Mouse (Mus musculus) forebrain, embryonic 10.5 days (tissue): ENCODE results near the gene Insl3. TPM values are rescaled to one million over a fixed set of nuclear protein-coding genes. Genes with fewer than 3 reads are reported as not detected.
"Not testable (repeated sequence)": the region's sequence is repeated elsewhere in the genome, so short reads cannot be mapped to it uniquely, and the experiment has no call there.

ENCODE experiments used
- DNase-seq: peaks from one replicate; pipeline ENCODE4 v3.0.0-alpha.2; 2017; ENCODE audit warnings: low spot score; ENCODE audit errors: extremely low spot score
- H3K27ac ChIP-seq: fragments of 300-500 bp; sonication (generic); 2 replicates; pipeline ENCODE4 v1.5.1; 2016; ENCODE audit warnings: mild to moderate bottlenecking
- H3K27me3 ChIP-seq: fragments of 300-500 bp; sonication (generic); 2 replicates; pipeline ENCODE4 v1.6.1; 2016; ENCODE audit warnings: mild to moderate bottlenecking; ENCODE audit not compliant: poor library complexity, severe bottlenecking
- H3K36me3 ChIP-seq: fragments of 300-500 bp; sonication (generic); replicated peaks from 2 replicates; pipeline ENCODE4 v1.6.1; 2016; ENCODE audit warnings: mild to moderate bottlenecking, moderate library complexity
- H3K4me1 ChIP-seq: fragments of 300-500 bp; sonication (generic); 2 replicates; pipeline ENCODE4 v1.6.1; 2016
- H3K4me3 ChIP-seq: fragments of 300-500 bp; sonication (generic); 2 replicates; pipeline ENCODE4 v1.5.1; 2016; ENCODE audit warnings: mild to moderate bottlenecking, moderate library complexity
- H3K9me3 ChIP-seq: fragments of 300-500 bp; sonication (generic); 2 replicates; pipeline ENCODE4 v1.6.1; 2016; ENCODE audit warnings: mild to moderate bottlenecking, moderate library complexity
- WGBS: fragments of 180-500 bp; shearing (Covaris S2); methylation state at CpG from one replicate; pipeline ENCODE4 v1.1.7; 2016; 5-methylcytosine and 5-hydroxymethylcytosine counted together
- polyA plus RNA-seq: library from polyadenylated mRNA; unstranded; fragments of >200 nt; fragmentation: Nextera tagmentation; extraction: Ambion mirVana; gene quantifications from 2 replicates; pipeline ENCODE4 v1.2.1, GENCODE M21; 2016

Gene Insl3
- polyA plus RNA-seq, 1 experiment from 2014 or later: 0.26 TPM

DNA sequence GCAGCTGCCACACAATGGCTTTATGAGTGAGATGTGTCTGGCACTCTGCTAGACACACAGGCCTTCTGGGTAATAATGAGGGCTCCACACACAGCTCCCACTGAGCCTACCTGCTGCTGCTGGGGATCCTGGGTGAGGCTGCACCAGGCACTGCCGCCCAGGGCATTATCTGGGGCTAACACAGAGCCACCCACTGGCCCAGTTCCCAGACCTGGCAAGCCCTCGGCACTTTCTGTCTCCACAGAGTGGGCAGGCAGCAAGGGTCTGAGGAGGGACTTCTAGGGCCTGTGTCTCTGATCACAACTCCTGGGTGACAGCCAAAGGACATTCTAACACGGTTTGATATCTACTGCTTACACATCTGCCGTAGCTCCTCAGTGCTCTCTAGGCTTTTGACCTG lies 30.2 kb downstream of the Insl3 start:
- Histone ChIP-seq H3K4me3 (no peak overlapping the region), H3K9me3 (no peaks in the 10 kb centered on the region), H3K36me3 (peaks cover 4% of the 10 kb centered on the region; the same call in 1 of the 2 replicates), H3K4me1 (peaks cover 43% of the 10 kb centered on the region), H3K27ac (peak overlapping the region; percentile 78), H3K27me3 (peaks cover 23% of the 10 kb centered on the region)
- 72% methylated on average over 4 of the region's 4 CpGs for WGBS
- no peak for DNase-seq

- H3K27me3 ChIP-seq: peaks cover 31% of the 10 kb centered on the region
- peaks cover 51% of the 10 kb centered on the region for H3K4me1 ChIP-seq
- peaks cover 4% of the 10 kb centered on the region; the same call in 1 of the 2 replicates for H3K36me3 ChIP-seq
- no peaks in the 10 kb centered on the region for H3K9me3 ChIP-seq
- H3K4me3 ChIP-seq: peak overlapping the region; percentile 23; the same call in 1 of the 2 replicates
- H3K27ac ChIP-seq: peak overlapping the region; percentile 78
- peak; percentile 82 for DNase-seq
- 35% methylated on average over 7 of the region's 7 CpGs for WGBS
Measured at GRCm38 (mm10) chr8:71719928-71720457, 31.0 kb downstream of the Insl3 start.

DNA sequence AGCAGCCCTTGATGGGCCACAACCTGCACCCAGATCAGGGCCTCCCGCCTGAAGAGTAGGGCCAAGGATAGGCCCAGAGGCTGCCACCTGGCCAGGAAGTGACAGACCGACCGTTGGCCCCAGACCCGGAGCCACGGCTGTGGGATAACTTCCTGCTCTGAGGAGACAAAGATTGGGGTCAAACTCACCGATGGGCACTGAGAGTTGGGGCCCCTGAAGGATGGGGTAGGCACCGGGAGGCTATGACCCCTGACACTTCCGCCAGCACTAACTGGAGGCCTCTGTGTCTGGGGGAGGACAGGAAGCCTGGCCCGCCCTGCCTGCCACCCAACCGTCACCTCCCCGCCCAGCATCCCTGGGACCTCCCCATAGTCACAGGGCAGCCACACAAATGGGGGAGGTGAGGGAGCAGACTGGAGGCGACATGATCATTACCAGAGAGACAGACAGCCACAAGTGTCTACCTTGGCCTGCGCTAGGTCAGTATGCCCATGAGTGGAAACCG lies 34.1 kb downstream of the Insl3 start:
- no peaks in the 10 kb centered on the region for H3K9me3 ChIP-seq
- no peak overlapping the region for H3K27ac ChIP-seq
- DNase-seq: no peak
- H3K36me3 ChIP-seq: no peaks in the 10 kb centered on the region
- H3K4me3 ChIP-seq: no peak overlapping the region
- H3K4me1 ChIP-seq: peaks cover 59% of the 10 kb centered on the region
- 71% methylated on average over 14 of the region's 14 CpGs for WGBS
- peaks cover 61% of the 10 kb centered on the region for H3K27me3 ChIP-seq

- no peak overlapping the region for H3K27ac ChIP-seq
- peak overlapping the region; percentile 86; the same call in 1 of the 2 replicates for H3K4me3 ChIP-seq
- H3K9me3 ChIP-seq: no peaks in the 10 kb centered on the region
- peaks cover 74% of the 10 kb centered on the region for H3K27me3 ChIP-seq
- DNase-seq: no peak
- 80% methylated on average over 4 of the region's 4 CpGs for WGBS
- no peaks in the 10 kb centered on the region for H3K36me3 ChIP-seq
- H3K4me1 ChIP-seq: peaks cover 59% of the 10 kb centered on the region
Measured at GRCm38 (mm10) chr8:71724389-71724788, 35.4 kb downstream of the Insl3 start.

DNA sequence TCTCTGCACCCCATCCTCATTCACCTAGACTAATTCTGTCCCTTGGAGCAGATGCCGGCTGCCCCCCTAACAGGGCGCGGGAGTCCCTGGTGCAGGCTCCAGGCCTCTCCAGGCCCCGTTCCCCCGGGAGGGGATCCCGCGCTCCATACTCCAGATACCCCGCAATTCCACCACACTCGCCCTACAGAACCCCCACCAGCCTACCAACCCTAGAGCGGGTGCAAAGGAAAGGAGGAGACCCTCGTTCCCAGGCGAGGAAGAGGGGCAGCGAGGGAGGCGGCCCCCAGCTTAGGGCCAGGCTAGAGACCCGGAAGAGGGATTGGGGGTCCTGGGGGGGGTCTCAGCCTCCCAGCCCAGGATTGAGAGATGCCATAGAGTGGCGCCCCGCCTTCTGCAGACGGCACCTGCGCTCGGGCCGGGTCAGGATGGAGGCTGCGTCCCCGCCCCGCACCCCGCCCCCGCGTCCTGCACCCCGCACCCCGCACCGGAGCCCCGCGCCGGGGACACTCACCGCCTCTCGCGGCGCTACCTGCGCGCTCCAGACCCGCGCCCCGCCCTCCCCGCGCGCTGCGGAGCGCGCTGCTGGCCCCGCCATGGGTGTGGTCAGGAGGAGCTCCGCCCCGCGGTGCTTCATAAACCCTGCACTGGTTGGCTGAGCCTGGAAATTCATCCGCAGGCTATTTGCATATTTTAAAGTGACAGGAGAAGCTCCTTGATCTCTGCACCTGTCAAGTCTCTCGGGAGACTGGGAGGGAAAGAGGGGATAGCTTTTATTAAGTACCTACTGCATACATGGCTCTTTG lies 36.3 kb downstream of the Insl3 start, which contains the start of gene Fcho1:
Gene Fcho1, minus strand, starts transcription at position 595 of the 803 bp plus-strand sequence.
- peaks cover 79% of the 10 kb centered on the region for H3K27me3 ChIP-seq
- under 1% methylated on average over 54 of the region's 54 CpGs for WGBS

GRCm38 (mm10) chr8:71728240-71728785 lies 39.3 kb downstream of the Insl3 start:
- Histone ChIP-seq H3K4me1 (peaks cover 40% of the 10 kb centered on the region), H3K9me3 (no peaks in the 10 kb centered on the region), H3K36me3 (no peaks in the 10 kb centered on the region), H3K4me3 (peak overlapping the region; percentile 49), H3K27me3 (peaks cover 74% of the 10 kb centered on the region), H3K27ac (peak overlapping the region; percentile 64)
- 8% methylated on average over 20 of the region's 21 CpGs for WGBS
- peak; percentile 52 for DNase-seq

More for the DNA sequence above, 36.3 kb downstream of the Insl3 start, which contains the start of gene Fcho1:
- peak within 1 kb of the TSS; percentile 86 for H3K4me3 ChIP-seq
- no peaks in the 10 kb centered on the region for H3K9me3 ChIP-seq
- peaks cover 51% of the 10 kb centered on the region for H3K4me1 ChIP-seq
- H3K27ac ChIP-seq: peak within 1 kb of the TSS; percentile 86
- peak; percentile 76 for DNase-seq
- no peaks in the 10 kb centered on the region for H3K36me3 ChIP-seq

GRCm38 (mm10) chr8:71728826-71729620 lies 40.0 kb downstream of the Insl3 start:
- Histone ChIP-seq H3K4me3 (peak overlapping the region; percentile 49), H3K27ac (peak overlapping the region; percentile 64), H3K36me3 (no peaks in the 10 kb centered on the region), H3K27me3 (peaks cover 67% of the 10 kb centered on the region), H3K4me1 (peaks cover 40% of the 10 kb centered on the region), H3K9me3 (no peaks in the 10 kb centered on the region)
- 4% methylated on average over 16 of the region's 16 CpGs for WGBS
- DNase-seq: no peak

GRCm38 (mm10) chr8:71731652-71732230 lies 42.7 kb downstream of the Insl3 start:
- Histone ChIP-seq H3K9me3 (no peaks in the 10 kb centered on the region), H3K27ac (no peak overlapping the region), H3K27me3 (peaks cover 41% of the 10 kb centered on the region), H3K36me3 (no peaks in the 10 kb centered on the region), H3K4me1 (peaks cover 24% of the 10 kb centered on the region), H3K4me3 (no peak overlapping the region)
- 47% methylated on average over 3 of the region's 3 CpGs for WGBS
- no peak for DNase-seq

DNA sequence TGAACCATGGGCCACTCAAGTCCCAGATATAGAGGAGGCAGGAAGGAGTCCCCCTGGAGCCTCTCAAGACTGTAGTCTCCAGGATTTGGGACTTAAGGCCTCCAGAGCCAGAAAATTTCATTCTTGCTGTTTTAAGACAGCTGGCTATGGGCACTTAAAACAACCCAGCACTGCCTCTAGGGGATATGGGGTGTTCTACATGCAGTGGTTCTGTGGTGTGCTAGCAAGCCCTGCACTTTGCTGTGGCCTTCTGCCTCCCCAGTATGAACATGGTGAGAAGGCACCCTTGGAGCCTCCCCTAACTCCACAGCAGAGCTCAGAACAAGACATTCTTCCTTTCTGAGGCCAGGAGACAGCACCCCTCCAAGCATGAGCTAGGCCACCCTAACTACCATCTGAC lies 49.3 kb downstream of the Insl3 start:
- Histone ChIP-seq H3K27me3 (peaks cover 18% of the 10 kb centered on the region), H3K4me1 (peaks cover 13% of the 10 kb centered on the region)
- H3K36me3 ChIP-seq, H3K4me3 ChIP-seq, H3K27ac ChIP-seq, H3K9me3 ChIP-seq, DNase-seq: not testable (repeated sequence)

Other genes starting within 250 kb of the Insl3 start
- gene Abhd8, start 225.6 kb upstream of the Insl3 start, polyA plus RNA-seq: 67.6 and 68.2 TPM in 2 replicates
- gene Mrpl34, start 224.3 kb upstream of the Insl3 start, polyA plus RNA-seq: 218 and 226 TPM in 2 replicates
- 116 and 122 TPM in 2 replicates for gene Dda1, start 220.0 kb upstream of the Insl3 start, polyA plus RNA-seq
- 1.8 TPM in 2 replicates for gene Ano8, start 203.3 kb upstream of the Insl3 start, polyA plus RNA-seq
- 21.3 and 22.3 TPM in 2 replicates for gene Gtpbp3, start 201.1 kb upstream of the Insl3 start, polyA plus RNA-seq
- 43.3 and 47.5 TPM in 2 replicates for gene Plvap, start 177.5 kb upstream of the Insl3 start, polyA plus RNA-seq
- gene Ccdc194, start 163.5 kb upstream of the Insl3 start, polyA plus RNA-seq: 0.47 TPM in 1 of 2 replicates, not detected in the other
- 6.7 and 7.4 TPM in 2 replicates for gene Bst2, start 151.8 kb upstream of the Insl3 start, polyA plus RNA-seq
- gene Mvb12a, start 146.3 kb upstream of the Insl3 start, polyA plus RNA-seq: 65.9 and 66.0 TPM in 2 replicates
- 0.17 and 0.28 TPM in 2 replicates for gene Tmem221, start 130.3 kb upstream of the Insl3 start, polyA plus RNA-seq
- gene Nxnl1, start 122.6 kb upstream of the Insl3 start, polyA plus RNA-seq: 0.09 TPM in 1 of 2 replicates, not detected in the other
- 20.2 and 21.9 TPM in 2 replicates for gene Slc27a1, start 120.3 kb upstream of the Insl3 start, polyA plus RNA-seq
- gene Pgls, start 97.0 kb upstream of the Insl3 start, polyA plus RNA-seq: 262 and 266 TPM in 2 replicates
- 4.1 and 5.1 TPM in 2 replicates for gene Fam129c, start 91.6 kb upstream of the Insl3 start, polyA plus RNA-seq
- gene Colgalt1, start 78.2 kb upstream of the Insl3 start, polyA plus RNA-seq: 44.2 and 47.4 TPM in 2 replicates
- gene Unc13a, start 17.5 kb upstream of the Insl3 start, polyA plus RNA-seq: 2.9 and 3.3 TPM in 2 replicates
- 2.5 and 3.0 TPM in 2 replicates for gene Jak3, start 12.9 kb upstream of the Insl3 start, polyA plus RNA-seq
- gene B3gnt3, start 12.6 kb downstream of the Insl3 start, polyA plus RNA-seq: 0.41 and 0.69 TPM in 2 replicates
- 12.6 and 13.2 TPM in 2 replicates for gene Fcho1, start 36.5 kb downstream of the Insl3 start, polyA plus RNA-seq
- gene Zfp709, start 192.8 kb downstream of the Insl3 start, polyA plus RNA-seq: 4.0 and 4.2 TPM in 2 replicates
- gene Zfp882, start 219.4 kb downstream of the Insl3 start, polyA plus RNA-seq: 7.7 and 8.4 TPM in 2 replicates
- 36.9 and 37.5 TPM in 2 replicates for gene Zfp617, start 219.4 kb downstream of the Insl3 start, polyA plus RNA-seq